Mouse (Mus musculus) layer of hippocampus, adult 9-11 months (tissue): ENCODE measurements around the gene Fam204a.

ENCODE experiments used
- DNase-seq: peaks from one replicate; pipeline ENCODE4 v3.0.0; 2022

Gene Fam204a

GRCm38 (mm10) chr19:60225899-60226844, at the start of gene Fam204a:
Gene Fam204a (minus strand): TSS chr19:60226701.
- peak; percentile 95 for DNase-seq

DNA sequence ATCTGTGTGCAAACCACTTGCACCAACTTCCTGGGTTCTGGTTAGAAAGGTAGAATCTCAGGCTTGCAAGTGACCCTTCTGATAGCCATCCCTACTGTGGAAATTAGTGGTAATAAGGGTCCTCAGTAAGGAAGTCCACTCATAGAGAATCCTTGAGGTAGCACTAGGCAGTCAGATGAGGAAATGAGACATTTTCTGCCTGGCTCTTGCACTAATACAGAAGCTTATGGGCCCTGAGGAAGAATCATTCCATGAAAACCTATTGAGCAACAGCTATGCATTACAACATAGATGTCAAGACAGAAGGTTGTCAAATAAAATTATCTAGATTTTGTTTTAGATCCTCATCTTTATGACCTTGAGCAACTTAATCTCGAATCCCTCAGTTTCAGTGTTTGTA, 39.3 kb upstream of the Fam204a start:
- no peak for DNase-seq

DNA sequence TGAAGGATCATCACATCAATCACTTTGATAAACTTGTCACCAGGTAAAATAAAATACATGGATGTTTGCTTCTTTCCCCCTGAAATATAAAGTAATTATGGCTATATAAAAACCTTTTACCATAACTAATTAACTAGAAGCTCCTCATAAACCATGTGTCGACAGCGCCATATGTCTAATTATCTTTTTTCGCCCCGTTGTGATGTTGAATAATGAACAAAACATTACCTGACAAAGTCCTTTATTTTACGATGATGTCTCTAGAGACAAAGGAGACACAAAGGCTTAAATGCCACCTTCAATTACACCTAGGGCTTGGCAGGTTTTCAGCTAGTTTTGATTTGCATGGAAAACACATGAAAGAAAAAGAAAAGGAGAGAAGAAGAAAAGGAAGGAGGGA, 34.2 kb upstream of the Fam204a start:
- no peak for DNase-seq

GRCm38 (mm10) chr19:60252021-60252420, 25.5 kb upstream of the Fam204a start:
- DNase-seq, result no peak

- no peak for DNase-seq
Measured at GRCm38 (mm10) chr19:60251197-60251596, 24.7 kb upstream of the Fam204a start.

DNA sequence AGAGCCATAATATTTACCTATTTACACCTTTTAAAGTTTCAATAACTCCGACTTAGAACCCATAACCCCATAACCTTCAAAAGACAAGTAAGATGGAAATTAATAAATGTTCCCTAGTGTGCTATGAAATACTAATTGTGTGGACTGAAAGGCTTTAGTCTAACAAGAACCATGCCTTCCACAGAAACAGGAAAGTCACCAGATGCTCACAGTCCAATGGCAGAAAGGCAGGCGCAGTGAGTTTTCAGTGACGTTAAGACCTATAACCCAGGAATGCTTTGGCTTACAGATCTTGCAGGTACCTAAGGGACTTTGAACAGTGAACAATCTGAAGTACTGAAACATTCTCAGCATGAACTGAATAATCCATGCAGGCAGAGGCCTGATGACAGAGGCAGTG, 18.7 kb upstream of the Fam204a start:
- no peak for DNase-seq

- DNase-seq, result no peak
Measured at GRCm38 (mm10) chr19:60242620-60243019, 16.1 kb upstream of the Fam204a start.

- DNase-seq, result no peak
Measured at GRCm38 (mm10) chr19:60241916-60242602, 15.6 kb upstream of the Fam204a start.

DNA sequence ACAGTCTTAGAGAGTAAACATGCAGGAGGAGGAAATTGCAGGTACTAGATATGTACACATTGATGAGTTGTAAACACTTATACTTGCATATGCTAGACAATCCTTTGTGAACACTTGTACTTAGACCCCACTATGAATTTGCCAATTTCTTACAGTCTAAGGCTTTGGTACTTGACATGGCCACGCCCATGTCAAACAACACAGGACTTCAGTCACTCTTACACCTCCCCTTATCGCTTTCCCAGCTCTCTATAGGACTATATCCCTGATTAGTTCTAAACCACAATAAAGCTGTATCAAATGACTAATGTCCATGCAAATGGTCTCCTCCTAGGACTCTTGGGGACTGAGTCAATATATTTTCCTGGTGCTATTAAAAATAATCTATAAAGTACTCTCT, 5.0 kb upstream of the Fam204a start:
- no peak for DNase-seq

- no peak for DNase-seq
Measured at GRCm38 (mm10) chr19:60226845-60227235, 339 bp upstream of the Fam204a start.

DNA sequence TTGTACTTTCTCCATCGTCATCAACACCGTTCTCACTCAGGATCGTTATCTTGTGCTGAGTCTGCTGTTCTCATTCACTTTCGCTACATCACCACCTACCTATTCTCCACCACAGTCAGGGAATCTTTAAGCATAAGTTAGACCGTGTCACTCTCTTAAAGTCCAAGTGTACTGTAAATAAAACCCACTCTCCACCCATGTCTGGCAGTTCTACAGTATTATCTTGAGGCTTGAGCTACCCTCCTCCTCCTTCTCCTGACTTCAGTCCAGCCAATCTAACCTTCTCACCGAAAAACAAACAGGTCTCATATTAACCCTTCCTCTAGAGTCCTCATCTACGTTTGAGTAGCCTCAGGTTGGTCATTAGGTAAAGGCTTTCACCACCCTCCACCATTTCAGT, 7.1 kb downstream of the Fam204a start:
- no peak for DNase-seq

DNA sequence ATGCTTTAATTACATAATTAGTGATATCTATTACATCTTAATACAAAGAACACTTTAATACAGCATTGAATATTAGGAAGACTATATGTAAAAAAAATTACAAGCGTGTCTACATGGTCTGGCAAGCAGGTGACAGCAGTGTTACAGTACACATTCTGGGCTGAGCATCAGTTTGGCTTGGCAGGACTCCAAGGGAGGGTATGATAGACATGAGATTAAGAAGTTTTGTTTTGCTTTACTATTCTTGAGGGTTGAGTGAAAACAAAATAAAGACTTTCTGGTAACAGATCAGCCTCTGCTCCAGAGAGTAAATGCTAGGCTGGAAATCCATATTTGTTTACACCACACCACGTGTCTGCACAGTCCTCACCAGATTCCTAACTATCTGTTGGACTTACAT, 8.5 kb downstream of the Fam204a start:
- DNase-seq, result no peak

DNA sequence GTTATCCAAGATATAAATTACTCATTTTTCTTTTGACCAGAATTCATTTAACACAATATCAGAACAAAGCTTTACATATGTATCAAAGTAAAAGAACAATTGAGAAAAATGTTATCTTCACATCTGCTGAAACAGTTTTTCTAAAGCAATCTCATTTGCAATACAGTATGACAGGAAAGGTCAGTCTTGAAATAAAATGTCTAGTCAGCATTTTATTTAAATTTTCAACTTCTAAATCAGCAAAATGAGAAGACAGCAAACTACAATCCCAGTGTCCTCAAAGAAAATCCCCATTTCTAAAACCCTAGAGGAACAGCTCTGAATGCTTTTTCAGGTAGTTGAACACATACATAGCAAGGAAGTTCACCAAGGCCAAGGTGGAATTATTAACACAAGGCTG, 18.3 kb downstream of the Fam204a start:
- DNase-seq, result no peak

DNA sequence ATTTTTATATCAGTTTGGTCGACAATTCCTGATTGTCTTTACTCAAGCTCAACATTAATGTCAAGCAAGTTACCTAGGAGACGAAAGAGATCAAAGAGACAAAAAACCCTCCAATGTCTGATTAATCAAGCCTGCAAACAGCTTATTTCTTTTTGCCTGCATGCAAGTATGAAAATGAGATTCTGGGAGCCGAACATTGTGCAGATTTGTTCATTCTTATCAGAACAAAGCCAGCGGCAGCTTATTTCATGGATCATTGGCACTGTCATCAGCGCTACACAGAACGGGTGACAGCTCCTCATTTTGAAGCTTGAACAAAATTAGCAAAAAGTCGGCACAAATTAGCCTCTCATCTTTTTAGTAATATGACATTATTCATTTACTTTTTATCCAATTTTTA, 22.3 kb downstream of the Fam204a start:
- peak; percentile 16 for DNase-seq

- no peak for DNase-seq
Measured at GRCm38 (mm10) chr19:60200294-60200693, 26.2 kb downstream of the Fam204a start.

DNA sequence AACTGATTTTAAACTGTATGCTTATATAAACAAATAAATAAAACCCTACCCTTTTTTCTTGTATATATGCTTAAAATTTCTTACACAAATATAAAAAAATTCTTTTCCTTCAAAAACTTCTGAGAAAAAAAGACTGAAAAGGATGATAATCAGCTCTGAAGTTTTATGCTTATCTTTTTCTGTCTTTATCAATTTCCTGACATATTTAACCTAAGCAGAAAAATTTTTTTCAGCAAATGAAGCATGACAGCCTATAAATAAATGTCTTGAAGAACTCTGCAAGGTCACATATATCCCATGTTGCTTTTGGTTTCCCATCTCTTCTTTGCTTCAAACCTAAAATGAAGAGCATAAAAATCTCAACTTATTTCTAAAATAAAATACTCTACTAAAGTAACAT, 27.3 kb downstream of the Fam204a start:
- DNase-seq, result no peak

- no peak for DNase-seq
Measured at GRCm38 (mm10) chr19:60192790-60193189, 33.7 kb downstream of the Fam204a start.

DNA sequence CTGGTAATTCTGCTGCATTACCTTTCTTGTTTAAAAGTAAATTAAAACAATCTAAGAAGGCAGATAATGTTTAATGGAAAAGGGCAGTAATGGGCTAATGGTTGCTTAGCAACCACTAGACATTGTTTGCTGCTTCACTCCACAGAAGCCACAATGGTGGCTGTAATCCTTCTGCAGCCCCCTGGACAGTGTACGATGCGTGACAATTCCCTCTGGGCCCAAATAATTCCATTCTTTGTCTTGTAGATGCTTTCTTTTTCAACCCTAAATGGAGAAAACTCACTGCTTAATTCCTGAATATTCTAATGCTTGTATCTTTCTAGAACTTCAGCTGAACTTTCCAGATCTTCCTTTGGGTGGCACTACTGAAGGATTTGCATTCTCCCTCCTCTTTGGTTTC, 37.3 kb downstream of the Fam204a start:
- no peak for DNase-seq

GRCm38 (mm10) chr19:60182901-60183300, 43.6 kb downstream of the Fam204a start:
- no peak for DNase-seq

GRCm38 (mm10) chr19:60182171-60182570, 44.3 kb downstream of the Fam204a start:
- no peak for DNase-seq

DNA sequence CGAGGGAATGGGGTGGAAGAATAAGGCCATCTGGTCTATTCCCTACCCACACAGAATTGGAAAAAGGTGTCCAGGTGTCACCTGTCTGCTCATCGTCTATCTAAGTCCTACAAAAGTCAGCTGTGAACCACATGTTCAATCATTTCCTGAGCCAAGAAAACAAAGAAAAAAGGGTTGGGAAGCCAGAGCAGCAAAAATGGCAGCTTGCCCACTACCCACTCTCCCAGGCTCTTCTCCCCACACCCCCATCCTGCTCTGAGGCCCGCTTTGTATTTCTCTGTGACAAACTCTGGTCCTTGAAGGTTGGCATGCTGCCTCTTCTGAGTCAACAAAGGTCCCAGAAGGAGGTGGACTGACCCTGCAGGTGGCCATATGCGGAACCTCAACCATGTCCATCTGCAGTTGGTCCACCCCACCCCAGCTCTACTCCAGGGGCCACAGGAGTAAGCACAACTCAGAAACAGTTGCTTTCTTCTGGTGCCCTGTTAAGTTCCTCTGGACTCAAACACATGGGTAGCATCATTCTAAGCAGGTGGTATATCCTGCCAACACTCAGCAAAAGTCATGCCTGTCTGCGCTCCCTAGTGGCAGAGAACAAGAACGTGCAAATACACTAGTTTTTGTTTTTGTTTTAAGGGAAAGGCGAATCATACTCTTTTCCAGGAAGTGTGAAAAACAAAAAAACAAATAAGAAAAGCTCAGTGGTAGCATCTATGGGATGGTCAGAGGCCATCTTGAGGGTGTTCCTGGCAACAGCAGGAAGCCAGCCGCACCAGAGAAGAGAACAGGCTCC, 47.5 kb downstream of the Fam204a start:
- DNase-seq, result peak; percentile 28

DNA sequence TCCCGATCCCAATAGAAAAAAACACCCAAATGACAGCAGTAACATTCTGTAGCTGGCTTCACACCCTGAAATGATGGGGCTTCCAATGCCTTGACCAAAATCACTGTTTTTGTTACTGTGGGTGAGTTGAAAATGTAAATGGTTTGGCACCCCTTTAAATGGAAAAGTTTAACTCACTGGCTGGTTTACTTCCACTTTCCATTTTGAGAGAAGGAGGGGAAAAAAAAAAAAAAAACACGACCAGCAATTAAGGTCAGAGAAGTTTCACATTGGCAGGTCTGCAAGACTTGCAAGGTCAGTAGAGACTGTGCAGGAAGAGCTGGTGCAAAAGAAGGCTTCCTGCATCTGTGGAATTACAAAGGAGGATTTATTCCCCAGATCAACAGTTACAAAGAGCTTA, 61.1 kb downstream of the Fam204a start:
- no peak for DNase-seq

GRCm38 (mm10) chr19:60160611-60161274, 65.8 kb downstream of the Fam204a start:
- peak; percentile 38 for DNase-seq
